16 mouse cellular contexts compared by ENCODE assay signal in genomic region chr5:130792755-130793452, GRCm38 (mm10).
DNase-seq lines count a peak whose midpoint lies in the region; ATAC-seq and TF ChIP-seq lines count a peak whose summit lies in the region.
"Had no signal": no experiment of that assay in that cellular context is flagged by ENCODE, and none has a peak within 500 bp of the region (broad histone marks: within the 10 kb centered on the region; RNA-seq: fewer than 3 reads in every experiment).

No protein-coding gene starts in this region.

- ATAC-seq in forebrain, postnatal 0 days, result peak; percentile 72
- no peak for ATAC-seq in forebrain, embryonic 13.5 days
- ATAC-seq: intestine, embryonic 16.5 days had no signal

- H3K27ac ChIP-seq in forebrain, postnatal 0 days (ENCODE audit: low read depth, low read length), result peak overlapping the region; percentile 46
- no peak overlapping the region for H3K27ac ChIP-seq in forebrain, embryonic 13.5 days
- H3K27ac ChIP-seq: embryonic facial prominence, embryonic 15.5 days; stomach, postnatal 0 days had no signal

- no peak overlapping the region for H3K4me3 ChIP-seq in forebrain, postnatal 0 days (ENCODE audit: low read depth, low read length)
- no peak overlapping the region for H3K4me3 ChIP-seq in forebrain, embryonic 13.5 days
- H3K4me3 ChIP-seq: embryonic facial prominence, embryonic 15.5 days; megakaryocyte, embryonic 14.5 days had no signal

- H3K27me3 ChIP-seq in forebrain, postnatal 0 days (ENCODE audit: insufficient read depth, low read length), result no peaks in the 10 kb centered on the region
- no peaks in the 10 kb centered on the region for H3K27me3 ChIP-seq in forebrain, embryonic 13.5 days
- H3K27me3 ChIP-seq: embryonic facial prominence, embryonic 15.5 days; megakaryocyte, embryonic 14.5 days had no signal

- H3K4me1 ChIP-seq in forebrain, postnatal 0 days (ENCODE audit: insufficient read depth), result 0 out of 2 replicates have a peak, but pooled peaks cover 5% of the 10 kb centered on the region
- no peaks in the 10 kb centered on the region for H3K4me1 ChIP-seq in forebrain, embryonic 13.5 days
- H3K4me1 ChIP-seq: embryonic facial prominence, embryonic 15.5 days; megakaryocyte, embryonic 14.5 days had no signal

- 32% methylated on average over 3 of the region's 3 CpGs for WGBS in forebrain, postnatal 0 days
- WGBS in forebrain, embryonic 13.5 days, result 69% methylated on average over 3 of the region's 3 CpGs

- H3K36me3 ChIP-seq in forebrain, postnatal 0 days (ENCODE audit: insufficient read depth), result no peaks in the 10 kb centered on the region
- H3K36me3 ChIP-seq in forebrain, embryonic 13.5 days (ENCODE audit: poor library complexity, severe bottlenecking), result no peaks in the 10 kb centered on the region
- H3K36me3 ChIP-seq: embryonic facial prominence, embryonic 15.5 days; G1E had no signal

- no peaks in the 10 kb centered on the region for H3K9me3 ChIP-seq in forebrain, postnatal 0 days (ENCODE audit: low read length)
- H3K9me3 ChIP-seq in forebrain, embryonic 13.5 days (replicated peaks), result no peaks in the 10 kb centered on the region
- H3K9me3 ChIP-seq: embryonic facial prominence, embryonic 15.5 days had no signal

- no peak overlapping the region for H3K4me2 ChIP-seq in forebrain, postnatal 0 days (ENCODE audit: low read depth)
- no peak overlapping the region for H3K4me2 ChIP-seq in forebrain, embryonic 13.5 days
- H3K4me2 ChIP-seq: embryonic facial prominence, embryonic 15.5 days; liver, embryonic 11.5 days had no signal

- peak; percentile 73 for DNase-seq in forebrain, postnatal 0 days
- peak; percentile 11 for DNase-seq in lung, postnatal 14 days
- no peak for DNase-seq in lung, adult 18-20 months
- peak; percentile 58 to 79 for DNase-seq in cerebellum, postnatal 14 days
- DNase-seq in retina, embryonic 14.5 days (ENCODE audit: low spot score), result peak; percentile 66
- no peak for DNase-seq in urinary bladder, adult 2 months (ENCODE audit: low spot score)
- DNase-seq in ovary, postnatal 10 days (ENCODE audit: low spot score), result no peak
- DNase-seq: gastrocnemius, postnatal 36 days; heart, postnatal 14 days had no signal

- no peak overlapping the region for H3K9ac ChIP-seq in forebrain, postnatal 0 days
- no peak overlapping the region for H3K9ac ChIP-seq in forebrain, embryonic 13.5 days
- H3K9ac ChIP-seq: embryonic facial prominence, embryonic 15.5 days had no signal

- no peak for TF ChIP-seq CTCF in forebrain, postnatal 0 days (IDR thresholded peaks at IDR 0.05; ENCODE audit: low read depth)

Comparison
In these comparisons a context has a peak if more than half of its experiments do, and no peak if none do; other contexts are left out.
1. DNase-seq: peak in forebrain, postnatal 0 days (single experiment), lung, postnatal 14 days (single experiment), cerebellum, postnatal 14 days (2 of 2) and retina, embryonic 14.5 days (single experiment); none in lung, adult 18-20 months (0 of 2), urinary bladder, adult 2 months (single experiment) and ovary, postnatal 10 days (single experiment).